Mouse (Mus musculus) thymus, postnatal 14 days (tissue): ENCODE results near the gene Chrnb4.
A peak's percentile ranks its signal among the peaks of the same experiment; 100 is the strongest.

Experiments
- DNase-seq: peaks from one replicate; pipeline ENCODE4 v3.0.0; 2021

Chrnb4 gene

DNA sequence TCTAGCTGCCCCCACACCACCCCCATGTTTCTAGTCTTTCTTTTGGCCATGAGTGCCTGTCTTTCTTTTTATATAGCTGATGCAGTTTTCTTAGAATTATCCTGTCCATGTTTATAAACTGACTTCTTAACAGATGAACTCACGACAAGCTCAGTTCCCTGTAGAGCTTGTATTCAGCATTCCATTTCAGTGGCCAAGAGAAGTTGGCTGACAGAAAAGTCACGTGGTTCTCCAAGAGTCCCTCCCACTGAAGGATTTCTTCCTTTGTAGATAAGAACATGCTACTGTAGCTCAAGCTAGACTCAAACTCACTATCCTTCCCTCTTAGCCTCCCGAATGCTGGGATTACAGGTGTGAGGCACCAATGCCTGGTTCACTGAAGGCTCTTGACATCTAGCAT, 31.7 kb downstream of the Chrnb4 start:
- DNase-seq, result no peak

DNA sequence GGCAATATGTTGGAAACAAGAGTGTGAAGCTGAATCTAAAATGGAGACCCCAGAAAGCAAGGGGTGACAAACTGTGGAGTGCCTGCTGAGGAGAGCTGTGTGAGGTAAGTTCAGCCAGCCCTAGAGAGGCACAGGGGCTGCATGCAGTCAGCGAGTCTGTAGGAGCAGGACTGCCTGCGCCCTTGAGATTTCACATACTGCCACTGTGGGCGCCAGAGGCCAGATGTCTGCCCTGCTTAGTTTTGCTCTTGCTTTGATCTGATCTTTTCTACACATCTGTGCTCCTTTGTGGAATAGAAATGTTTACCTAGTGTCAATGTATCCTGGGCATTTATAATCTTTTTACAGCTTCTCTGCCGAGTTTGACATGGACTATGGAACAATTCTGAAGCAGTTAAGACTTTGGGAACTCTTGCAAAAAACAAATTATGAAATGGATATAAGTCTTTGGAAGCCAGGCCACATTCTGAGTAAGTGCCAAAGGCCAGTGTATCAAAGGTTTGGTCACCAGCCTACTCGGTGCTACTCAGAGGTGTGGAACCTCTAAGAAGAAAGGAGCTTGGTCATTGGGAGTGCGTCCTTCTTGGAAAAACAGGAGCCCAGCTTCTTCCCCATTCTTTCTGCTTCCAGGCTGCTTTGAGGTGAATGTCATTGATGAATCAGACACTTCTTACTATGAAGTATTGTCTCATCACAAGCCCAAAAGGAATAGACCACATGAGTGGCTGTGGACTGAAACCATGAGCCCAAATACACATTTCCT, 37.8 kb downstream of the Chrnb4 start:
- DNase-seq, result peak; percentile 4

DNA sequence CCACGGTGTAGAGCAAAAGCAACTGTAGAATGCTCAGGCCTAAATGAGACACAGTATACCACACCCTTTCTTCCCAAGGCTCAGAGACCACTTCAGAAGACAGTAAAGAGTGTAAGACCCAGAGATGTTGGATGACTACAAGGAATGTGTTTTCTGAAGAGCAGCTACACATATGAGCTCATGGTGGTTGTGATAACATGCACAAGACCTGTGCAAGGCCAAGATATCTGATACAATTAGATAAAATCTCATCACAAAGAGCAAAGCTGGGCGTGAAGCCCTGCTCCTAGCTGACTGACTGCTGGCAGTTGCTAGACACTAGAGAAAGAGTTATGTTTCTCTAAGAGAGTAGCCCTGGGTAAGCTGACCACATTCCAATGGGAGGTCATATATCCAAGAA, 38.9 kb downstream of the Chrnb4 start:
- no peak for DNase-seq

DNA sequence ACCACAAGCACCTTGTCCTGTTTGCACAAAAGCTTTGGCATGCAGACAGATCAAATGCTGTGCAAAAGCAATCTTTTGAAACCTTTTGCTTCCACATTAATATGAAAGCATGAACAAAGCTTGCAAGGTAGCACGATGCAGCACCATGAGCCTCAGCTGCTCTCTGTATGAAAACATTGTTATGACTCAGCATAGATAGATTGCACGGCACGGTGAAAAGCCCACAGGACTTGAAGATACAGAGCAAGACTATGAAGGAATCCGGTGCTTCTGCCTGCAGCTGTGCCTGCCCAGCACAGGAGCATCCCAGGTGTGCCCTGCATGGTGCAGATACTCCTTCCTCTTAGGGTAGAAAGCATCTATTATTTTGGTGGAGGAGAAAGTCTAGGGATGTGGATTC, 45.0 kb downstream of the Chrnb4 start:
- DNase-seq, result no peak

DNA sequence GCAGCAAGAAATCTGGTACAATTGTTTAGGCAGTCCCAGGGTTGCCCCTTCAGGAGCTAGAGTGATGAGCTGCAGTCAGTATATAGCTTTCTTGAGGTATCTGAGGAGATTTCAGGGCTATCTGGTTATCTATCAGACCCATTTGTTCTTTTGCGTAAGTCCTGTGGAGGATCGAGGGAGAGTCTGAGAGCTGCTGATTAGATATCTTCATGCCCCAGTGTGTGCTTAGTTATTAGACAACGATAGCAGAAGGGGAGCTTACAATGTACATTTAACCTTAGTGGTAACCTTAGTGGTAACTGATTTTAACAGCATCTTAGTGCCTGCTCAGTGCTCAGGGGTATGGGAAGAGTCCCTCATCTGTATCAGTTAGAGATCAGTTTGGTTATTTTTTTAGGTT, 52.9 kb downstream of the Chrnb4 start:
- DNase-seq, result no peak

GRCm38 (mm10) chr9:54994381-54994780, 54.2 kb downstream of the Chrnb4 start:
- DNase-seq, result no peak

GRCm38 (mm10) chr9:54990362-54990761, 58.2 kb downstream of the Chrnb4 start:
- no peak for DNase-seq

DNA sequence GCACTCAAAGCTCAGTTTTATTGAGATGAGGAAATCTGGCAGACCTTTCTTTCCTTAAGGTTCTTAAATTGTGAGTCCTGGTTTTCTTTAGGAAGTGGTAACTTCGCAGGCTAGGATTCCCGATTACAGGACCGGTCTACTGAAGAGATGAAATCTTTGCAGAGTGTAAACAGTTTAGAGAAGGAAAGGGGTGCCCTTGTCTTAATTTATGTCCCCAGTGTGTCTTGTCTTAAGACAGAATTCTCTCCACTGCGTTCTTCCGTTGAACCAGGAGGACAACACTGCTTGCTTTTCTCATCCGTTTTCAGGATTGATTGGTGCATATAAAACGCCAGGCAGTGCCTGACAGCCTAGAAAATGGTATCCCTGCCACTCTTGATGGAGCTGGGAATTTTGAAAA, 66.2 kb downstream of the Chrnb4 start:
- no peak for DNase-seq

- DNase-seq, result peak; percentile 46
Measured at GRCm38 (mm10) chr9:54981291-54982191, 67.0 kb downstream of the Chrnb4 start.

- DNase-seq, result no peak
Measured at GRCm38 (mm10) chr9:54980674-54981073, 67.9 kb downstream of the Chrnb4 start, which contains the start of gene Chrna5. TSS of gene Chrna5 (plus strand) at chr9:54980880.
